Mouse (Mus musculus) midbrain, postnatal 0 days (tissue): ENCODE measurements around the gene Adgrl3. TPM values are rescaled to one million over a fixed set of nuclear protein-coding genes. Genes with fewer than 3 reads are reported as not detected.
A peak's percentile ranks its signal among the peaks of the same experiment; 100 is the strongest.

ENCODE experiments used
- ATAC-seq: fragments of 200-750 bp; cut with Nextera tagmentation; 2 replicates; pipeline ENCODE4 v1.8.0; 2017; ENCODE audit warnings: moderate number of reproducible peaks, mild to moderate bottlenecking, moderate TSS enrichment, moderate library complexity; ENCODE audit not compliant: low FRiP score
- DNase-seq: peaks from one replicate; pipeline ENCODE4 v3.0.0-alpha.2; 2015; ENCODE audit warnings: low spot score
- H3K27ac ChIP-seq: fragments of 300-500 bp; sonication (generic); 2 replicates; pipeline ENCODE4 v1.5.1; 2014; ENCODE audit warnings: low read depth, mild to moderate bottlenecking, low read length, mixed read lengths
- H3K27me3 ChIP-seq: fragments of 300-500 bp; sonication (generic); 2 replicates; pipeline ENCODE4 v1.6.1; 2014; ENCODE audit warnings: low read length, control low read depth, mixed read lengths; ENCODE audit not compliant: insufficient read depth
- H3K36me3 ChIP-seq: fragments of 300-500 bp; sonication (generic); 2 replicates; pipeline ENCODE4 v1.6.1; 2014; ENCODE audit warnings: low read length, control low read depth, mixed read lengths; ENCODE audit not compliant: insufficient read depth
- H3K4me1 ChIP-seq: fragments of 300-500 bp; sonication (generic); 2 replicates; pipeline ENCODE4 v1.6.1; 2014; ENCODE audit warnings: mild to moderate bottlenecking, control low read depth, antibody characterized with exemption, low read length, mixed read lengths; ENCODE audit not compliant: insufficient read depth
- H3K4me2 ChIP-seq: fragments of 300-500 bp; sonication (generic); 2 replicates; pipeline ENCODE4 v1.6.1; 2014; ENCODE audit warnings: low read depth, mild to moderate bottlenecking, low read length, mixed read lengths; ENCODE audit not compliant: poor library complexity, severe bottlenecking
- H3K4me3 ChIP-seq: fragments of 300-500 bp; sonication (generic); 2 replicates; pipeline ENCODE4 v1.5.1; 2014; ENCODE audit warnings: low read depth, mild to moderate bottlenecking, low read length, moderate library complexity
- H3K9ac ChIP-seq: fragments of 300-500 bp; sonication (generic); replicated peaks from 2 replicates; pipeline ENCODE4 v1.6.1; 2014; ENCODE audit warnings: mild to moderate bottlenecking, low read length, moderate library complexity, mixed read lengths; ENCODE audit not compliant: poor library complexity, severe bottlenecking
- H3K9me3 ChIP-seq: fragments of 300-500 bp; sonication (generic); 2 replicates; pipeline ENCODE4 v1.6.1; 2016; ENCODE audit warnings: low read length, control low read depth
- CTCF ChIP-seq: IDR thresholded peaks from 2 replicates; pipeline ENCODE4 v1.5.1; 2016; ENCODE audit warnings: antibody characterized with exemption, mild to moderate bottlenecking
- WGBS: fragments of 180-500 bp; shearing (Covaris S2); extraction: QIAGEN DNeasy Blood & Tissue Kit; methylation state at CpG from one replicate; pipeline ENCODE4 v1.1.7; 2014; 5-methylcytosine and 5-hydroxymethylcytosine counted together
- polyA plus RNA-seq: library from polyadenylated mRNA; unstranded; fragments of >200 nt; fragmentation: Nextera tagmentation; extraction: Ambion mirVana; gene quantifications from 2 replicates; pipeline ENCODE4 v1.2.1, GENCODE M21; 2015
- total RNA-seq: library from RNA; depleted of rRNA; stranded (reverse); fragments of >200 nt; gene quantifications from 2 replicates; pipeline ENCODE4 v1.2.3, GENCODE M21; 2014

The Adgrl3 gene
- total and polyA plus RNA-seq, 2 experiments from 2014 or later = 57.2 to 338 TPM

DNA sequence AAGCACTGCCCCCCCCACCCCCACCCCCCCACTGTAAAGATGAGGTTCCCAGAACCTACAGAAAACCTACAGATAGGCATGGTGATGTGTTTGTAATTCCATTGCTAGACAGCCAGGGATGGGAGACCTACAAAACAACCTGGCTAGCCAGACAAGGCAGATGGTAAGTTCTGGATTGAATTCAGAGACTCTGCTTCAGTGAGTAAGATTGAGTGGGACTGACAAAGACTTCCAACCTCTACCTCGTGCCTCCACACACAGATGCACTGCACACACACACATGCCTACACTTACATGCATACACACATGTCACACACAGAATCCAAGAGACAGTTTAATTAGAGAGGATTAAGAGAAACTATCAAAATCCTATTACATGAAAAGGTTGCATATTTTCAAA is 544.4 kb downstream of the Adgrl3 start:
- Histone ChIP-seq H3K4me3 (no peak overlapping the region), H3K27me3 (no peaks in the 10 kb centered on the region), H3K27ac (no peak overlapping the region), H3K4me2 (no peak overlapping the region), H3K36me3 (no peaks in the 10 kb centered on the region), H3K4me1 (no peaks in the 10 kb centered on the region), H3K9me3 (no peaks in the 10 kb centered on the region), H3K9ac (no peak overlapping the region)
- DNase-seq (peak; percentile 31), ATAC-seq (no peak)
- 77% methylated on average over 1 of the region's 1 CpGs for WGBS
- TF ChIP-seq CTCF = no peak

DNA sequence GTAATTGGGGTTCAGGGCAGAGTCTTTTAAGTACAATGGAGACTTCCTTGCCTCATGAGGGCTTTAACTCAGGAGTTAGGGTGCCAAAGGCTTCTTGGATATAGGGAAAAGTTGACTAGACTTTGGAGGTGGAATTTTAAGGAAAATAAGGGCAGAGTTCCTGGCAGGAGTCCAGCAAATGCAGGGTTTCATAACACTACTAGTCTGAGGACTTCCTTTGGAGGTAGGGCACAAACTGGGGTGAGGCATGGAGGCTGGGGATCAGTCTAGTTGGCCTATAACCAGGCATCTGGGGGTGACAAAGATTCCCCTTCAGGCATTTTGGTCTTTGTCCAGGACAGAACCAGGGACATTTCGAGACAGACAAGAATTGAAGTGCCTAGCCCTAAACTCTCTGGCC is 546.6 kb downstream of the Adgrl3 start:
- Histone ChIP-seq H3K36me3 (no peaks in the 10 kb centered on the region), H3K4me1 (no peaks in the 10 kb centered on the region), H3K9me3 (no peaks in the 10 kb centered on the region), H3K4me2 (no peak overlapping the region), H3K27ac (no peak overlapping the region), H3K9ac (no peak overlapping the region), H3K4me3 (no peak overlapping the region), H3K27me3 (no peaks in the 10 kb centered on the region)
- no peak for ATAC-seq
- 76% methylated on average over 1 of the region's 1 CpGs for WGBS
- no peak for DNase-seq
- no peak for TF ChIP-seq CTCF

DNA sequence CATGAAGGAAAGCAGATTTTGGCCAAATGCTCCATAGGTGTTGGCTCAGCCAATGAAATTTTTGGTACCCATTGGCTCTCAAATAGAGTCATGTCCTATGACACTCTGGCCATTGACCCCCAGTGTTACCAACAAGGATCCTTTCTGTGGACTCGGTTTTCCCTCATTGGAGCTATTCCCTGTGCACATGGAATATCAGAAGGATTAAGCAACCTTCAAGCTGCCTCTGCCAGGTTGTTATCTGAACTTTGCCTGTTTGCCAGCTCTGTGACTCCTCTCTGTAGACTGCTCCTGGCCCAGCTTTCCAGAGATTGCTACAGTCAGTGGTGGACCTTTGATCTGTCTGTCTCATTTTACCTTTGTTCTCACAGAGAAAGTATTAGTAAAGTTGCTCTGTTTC is 548.8 kb downstream of the Adgrl3 start:
- WGBS = 77% methylated on average over 1 of the region's 1 CpGs
- no peak for DNase-seq
- Histone ChIP-seq H3K9me3 (no peaks in the 10 kb centered on the region), H3K4me3 (no peak overlapping the region), H3K9ac (no peak overlapping the region), H3K27ac (no peak overlapping the region), H3K4me2 (no peak overlapping the region), H3K27me3 (no peaks in the 10 kb centered on the region), H3K4me1 (no peaks in the 10 kb centered on the region), H3K36me3 (no peaks in the 10 kb centered on the region)
- no peak for ATAC-seq
- no peak for TF ChIP-seq CTCF

DNA sequence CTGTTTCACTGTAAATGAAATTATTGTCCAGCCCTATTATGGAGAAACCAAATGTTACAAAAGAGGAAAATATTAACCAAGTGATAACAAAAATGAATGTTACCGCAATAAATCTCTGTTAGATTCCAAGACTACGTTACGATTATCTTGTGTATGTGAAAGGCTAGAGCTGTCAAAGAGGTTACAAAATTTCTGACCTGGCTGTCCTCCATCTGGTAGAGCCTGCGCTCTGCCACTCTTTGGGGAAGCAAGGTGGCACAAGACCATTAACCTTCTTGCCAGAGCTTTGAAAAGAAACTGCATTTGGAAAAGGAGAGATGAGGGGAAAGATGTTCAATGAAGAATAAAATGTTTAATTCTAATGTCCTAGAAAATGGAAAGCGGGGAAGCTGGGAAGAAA is 562.9 kb downstream of the Adgrl3 start:
- Histone ChIP-seq H3K27ac (no peak overlapping the region), H3K36me3 (no peaks in the 10 kb centered on the region), H3K9ac (no peak overlapping the region), H3K9me3 (no peaks in the 10 kb centered on the region), H3K4me3 (no peak overlapping the region), H3K4me1 (no peaks in the 10 kb centered on the region), H3K27me3 (no peaks in the 10 kb centered on the region), H3K4me2 (no peak overlapping the region)
- DNase-seq (no peak), ATAC-seq (no peak)
- TF ChIP-seq CTCF = no peak
- WGBS = 80% methylated on average over 5 of the region's 5 CpGs

DNA sequence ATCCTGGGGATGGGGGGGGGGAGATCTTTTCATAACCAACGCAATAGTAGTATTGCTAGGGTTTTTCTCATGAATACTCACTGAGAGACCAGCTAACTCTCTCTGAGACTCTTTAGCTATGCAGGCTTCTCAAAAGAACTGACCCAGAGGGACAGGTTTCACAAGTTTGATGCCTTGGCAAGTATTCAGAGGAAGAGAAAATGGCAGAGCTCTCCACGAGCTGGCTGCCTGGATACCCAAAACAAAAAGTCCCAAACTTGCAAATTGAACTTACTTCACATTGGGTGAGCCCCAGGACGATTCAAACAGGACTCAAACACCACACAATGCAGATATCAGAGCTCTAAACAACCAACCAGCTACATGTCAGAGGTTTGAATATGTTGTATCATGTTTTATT is 563.5 kb downstream of the Adgrl3 start:
- ATAC-seq = no peak
- WGBS = 19% methylated on average over 3 of the region's 3 CpGs
- no peaks in the 10 kb centered on the region for H3K4me1 ChIP-seq

DNA sequence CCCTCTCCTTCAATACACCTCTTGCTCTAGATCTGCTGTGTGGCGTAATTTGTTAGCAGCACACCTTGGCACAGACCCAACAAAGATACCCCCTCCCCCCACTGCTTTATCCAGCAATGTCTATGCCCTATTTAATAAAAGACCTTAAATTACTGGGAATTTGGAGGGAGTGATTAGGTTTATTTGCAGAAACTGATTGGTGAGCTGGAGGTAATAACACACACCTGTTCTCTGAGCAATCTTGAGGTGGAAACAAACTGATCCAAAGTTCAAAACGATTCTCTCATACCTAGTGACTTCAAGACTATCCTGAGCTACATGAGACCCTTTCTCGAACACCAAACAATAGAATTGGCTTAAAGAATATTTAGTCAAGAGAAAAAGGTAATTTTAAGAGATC is 565.0 kb downstream of the Adgrl3 start:
- DNase-seq = no peak
- Histone ChIP-seq H3K4me1 (no peaks in the 10 kb centered on the region), H3K4me2 (no peak overlapping the region), H3K9ac (no peak overlapping the region), H3K4me3 (no peak overlapping the region), H3K36me3 (no peaks in the 10 kb centered on the region), H3K27me3 (no peaks in the 10 kb centered on the region), H3K9me3 (no peaks in the 10 kb centered on the region), H3K27ac (no peak overlapping the region)
- WGBS = 86% methylated on average over 3 of the region's 3 CpGs
- TF ChIP-seq CTCF = no peak
- no peak for ATAC-seq

More for the DNA sequence above, 563.5 kb downstream of the Adgrl3 start:
- Histone ChIP-seq H3K9ac (no peak overlapping the region), H3K27me3 (no peaks in the 10 kb centered on the region), H3K9me3 (no peaks in the 10 kb centered on the region), H3K36me3 (no peaks in the 10 kb centered on the region), H3K4me3 (no peak overlapping the region), H3K4me2 (no peak overlapping the region), H3K27ac (no peak overlapping the region; the same call in 1 of the 2 replicates)
- TF ChIP-seq CTCF = no peak
- peak; percentile 22 for DNase-seq
